Mouse (Mus musculus) ES-E14 (cell line): ENCODE data around the gene Pnp2. TPM values are rescaled to one million over a fixed set of nuclear protein-coding genes. Genes with fewer than 3 reads are reported as not detected.
"Not testable (repeated sequence)": the region's sequence is repeated elsewhere in the genome, so short reads cannot be mapped to it uniquely, and the experiment has no call there.

Experiments
- DNase-seq: peaks from one replicate; pipeline ENCODE4 v3.0.0-alpha.2; 2013; ENCODE audit warnings: low read depth, low spot score
- H3K27ac ChIP-seq: 2 replicates; pipeline ENCODE4 v1.5.1; 2012; ENCODE audit warnings: low read depth, mild to moderate bottlenecking, low read length, moderate library complexity, mixed read lengths; ENCODE audit not compliant: poor library complexity, insufficient read depth, severe bottlenecking
- H3K36me3 ChIP-seq: 2 replicates; pipeline ENCODE4 v1.6.1; 2012; ENCODE audit warnings: mild to moderate bottlenecking, low read length, moderate library complexity, mixed read lengths; ENCODE audit not compliant: control insufficient read depth, poor library complexity, insufficient read depth, severe bottlenecking
- H3K4me1 ChIP-seq, 2 experiments: fragments of 150-350 bp in 1 of 2; sonication (generic) in 1 of 2; 2 replicates each; pipeline ENCODE4 v1.6.1; 2012; ENCODE audit warnings: low read length in 2 of 2, mild to moderate bottlenecking in 1 of 2, mixed read lengths in 1 of 2; ENCODE audit not compliant: control insufficient read depth in 2 of 2, insufficient read depth in 2 of 2, poor library complexity in 1 of 2
- H3K4me3 ChIP-seq, 2 experiments: fragments of 150-350 bp in 1 of 2; sonication (generic) in 1 of 2; 2 replicates each; pipeline ENCODE4 v1.5.1; 2012; ENCODE audit warnings: low read length in 2 of 2, low read depth in 1 of 2, mild to moderate bottlenecking in 1 of 2, mixed read lengths in 1 of 2; ENCODE audit not compliant: insufficient read depth in 1 of 2, poor library complexity in 1 of 2, severe bottlenecking in 1 of 2
- H3K9ac ChIP-seq: 2 replicates; pipeline ENCODE4 v1.6.1; 2012; ENCODE audit warnings: low read depth, mild to moderate bottlenecking, low read length, mixed read lengths; ENCODE audit not compliant: poor library complexity, insufficient read depth, severe bottlenecking
- H3K9me3 ChIP-seq: fragments of 150-350 bp; sonication (generic); 2 replicates; pipeline ENCODE4 v1.6.1; 2012; ENCODE audit warnings: low read depth, mild to moderate bottlenecking, low read length; ENCODE audit not compliant: control insufficient read depth, insufficient read depth
- CHD2 ChIP-seq: IDR thresholded peaks from 2 replicates; pipeline ENCODE4 v1.6.1; 2014; ENCODE audit warnings: mild to moderate bottlenecking, low read depth, low read length, inconsistent platforms
- HCFC1 ChIP-seq: IDR thresholded peaks from 2 replicates; pipeline ENCODE4 v1.6.1; 2012; ENCODE audit warnings: low read length, inconsistent platforms, borderline replicate concordance; ENCODE audit not compliant: insufficient read depth
- MAFK ChIP-seq: IDR thresholded peaks from 2 replicates; pipeline ENCODE4 v1.6.1; 2014; ENCODE audit warnings: mild to moderate bottlenecking, low read depth, low read length, inconsistent platforms; ENCODE audit not compliant: insufficient read depth
- ZC3H11A ChIP-seq: IDR thresholded peaks from 2 replicates; pipeline ENCODE4 v1.6.1; 2012; ENCODE audit warnings: low read depth, mild to moderate bottlenecking, inconsistent platforms, low read length, borderline replicate concordance
- ZNF384 ChIP-seq: IDR thresholded peaks from 2 replicates; pipeline ENCODE4 v1.6.1; 2012; ENCODE audit warnings: low read depth, low read length, inconsistent platforms
- in situ Hi-C, 2 experiments: fragments of 600-800 bp; cut with MboI; formaldehyde crosslinking; loops; one replicate each; pipeline ENCODE4 v1.15.1; 2025; ENCODE audit warnings: low sequenced_read_pairs in 2 of 2, inconsistent platforms in 1 of 2; ENCODE audit not compliant: unreplicated experiment in 2 of 2
- total RNA-seq: library from RNA; depleted of rRNA; stranded (reverse); fragments of 300-350 nt; gene quantifications from 2 replicates; pipeline ENCODE4 v1.2.3, GENCODE M21; 2012; rRNA removed

The Pnp2 gene
- 1.1 and 2.2 TPM in 2 replicates for total RNA-seq

- Histone ChIP-seq H3K36me3 (peaks cover 14% of the 10 kb centered on the region), H3K4me3 (peak within 1 kb of the TSS in 1 of 2 experiments; percentile 57; a peak in 2 of 4 replicates), H3K9ac (peak within 1 kb of the TSS; percentile 63; the same call in 1 of the 2 replicates)
- H3K27ac ChIP-seq, in situ Hi-C loops, H3K9me3 ChIP-seq, DNase-seq, H3K4me1 ChIP-seq: not testable (repeated sequence)
Observed at GRCm38 (mm10) chr14:50955942-50956508, at the start of gene Pnp2. Gene Pnp2, plus strand, starts transcription at chr14:50955992.

GRCm38 (mm10) chr14:50908126-50908525 lies 47.7 kb upstream of the Pnp2 start:
- H3K9ac ChIP-seq, result no peak overlapping the region
- peaks cover 2 to 5% of the 10 kb centered on the region in 2 experiments; a peak in 2 of 4 replicates for H3K4me1 ChIP-seq
- no peak for TF ChIP-seq ZC3H11A
- no peak for TF ChIP-seq MAFK
- TF ChIP-seq ZNF384, result no peak
- no peak for TF ChIP-seq HCFC1
- no peak for TF ChIP-seq CHD2
- H3K9me3 ChIP-seq, result no peaks in the 10 kb centered on the region
- DNase-seq, result no peak
- no peaks in the 10 kb centered on the region; the same call in 1 of the 2 replicates for H3K36me3 ChIP-seq
- H3K4me3 ChIP-seq, result no peak overlapping the region
- no peak overlapping the region for H3K27ac ChIP-seq
- in situ Hi-C loops, result no loop called here

- in situ Hi-C loops, result no loop called here
- TF ChIP-seq ZNF384 (no peak), ZC3H11A (no peak), HCFC1 (no peak), MAFK (no peak), CHD2 (no peak)
- Histone ChIP-seq H3K4me1 (peaks cover 2 to 8% of the 10 kb centered on the region in 2 experiments; a peak in 2 of 4 replicates), H3K9ac (no peak overlapping the region), H3K4me3 (no peak overlapping the region), H3K9me3 (no peaks in the 10 kb centered on the region), H3K27ac (no peak overlapping the region), H3K36me3 (peaks cover 10% of the 10 kb centered on the region)
- no peak for DNase-seq
Observed at GRCm38 (mm10) chr14:50911356-50911755, 44.4 kb upstream of the Pnp2 start.

GRCm38 (mm10) chr14:50923437-50923836 lies 32.4 kb upstream of the Pnp2 start:
- Histone ChIP-seq H3K36me3 (peaks cover 27% of the 10 kb centered on the region), H3K9ac (peak overlapping the region; percentile 87; the same call in 1 of the 2 replicates), H3K4me3 (peak overlapping the region; percentile 72 to 80)
- H3K9me3 ChIP-seq, H3K27ac ChIP-seq, H3K4me1 ChIP-seq, in situ Hi-C loops, DNase-seq: not testable (repeated sequence)
